Mouse (Mus musculus) midbrain, embryonic 10.5 days (tissue): Measurements from ENCODE around the gene Cacna1a. TPM values are rescaled to one million over a fixed set of nuclear protein-coding genes. Genes with fewer than 3 reads are reported as not detected.
A peak's percentile ranks its signal among the peaks of the same experiment; 100 is the strongest.

ENCODE experiments used
- DNase-seq: peaks from one replicate; pipeline ENCODE4 v3.0.0-alpha.2; 2017; ENCODE audit warnings: low spot score
- H3K27ac ChIP-seq: fragments of 300-500 bp; sonication (generic); replicated peaks from 2 replicates; pipeline ENCODE4 v1.5.1; 2016; ENCODE audit warnings: mild to moderate bottlenecking
- H3K27me3 ChIP-seq: fragments of 300-500 bp; sonication (generic); 2 replicates; pipeline ENCODE4 v1.6.1; 2016; ENCODE audit warnings: low read depth, mild to moderate bottlenecking; ENCODE audit not compliant: poor library complexity, severe bottlenecking
- H3K36me3 ChIP-seq: fragments of 300-500 bp; sonication (generic); 2 replicates; pipeline ENCODE4 v1.6.1; 2016; ENCODE audit warnings: mild to moderate bottlenecking, moderate library complexity
- H3K4me1 ChIP-seq: fragments of 300-500 bp; sonication (generic); 2 replicates; pipeline ENCODE4 v1.6.1; 2016
- H3K4me3 ChIP-seq: fragments of 300-500 bp; sonication (generic); 2 replicates; pipeline ENCODE4 v1.5.1; 2016; ENCODE audit warnings: mild to moderate bottlenecking, moderate library complexity
- H3K9me3 ChIP-seq: fragments of 300-500 bp; sonication (generic); replicated peaks from 2 replicates; pipeline ENCODE4 v1.6.1; 2016; ENCODE audit warnings: mild to moderate bottlenecking
- WGBS: fragments of 180-500 bp; shearing (Covaris S2); methylation state at CpG from one replicate; pipeline ENCODE4 v1.1.7; 2016; 5-methylcytosine and 5-hydroxymethylcytosine counted together
- polyA plus RNA-seq: library from polyadenylated mRNA; unstranded; fragments of >200 nt; fragmentation: Nextera tagmentation; extraction: Ambion mirVana; gene quantifications from 2 replicates; pipeline ENCODE4 v1.2.1, GENCODE M21; 2016

Cacna1a gene
- polyA plus RNA-seq, 1 experiment from 2014 or later, result 6.9 TPM

GRCm38 (mm10) chr8:84639162-84640009 lies 251.1 kb downstream of the Cacna1a start:
- Histone ChIP-seq H3K36me3 (no peaks in the 10 kb centered on the region), H3K27ac (peak overlapping the region; percentile 95), H3K4me3 (peak overlapping the region; percentile 69), H3K9me3 (no peaks in the 10 kb centered on the region), H3K27me3 (peaks cover 29% of the 10 kb centered on the region), H3K4me1 (peaks cover 46% of the 10 kb centered on the region)
- peak; percentile 89 for DNase-seq
- under 1% methylated on average over 106 of the region's 106 CpGs for WGBS

GRCm38 (mm10) chr8:84640010-84640588 lies 251.9 kb downstream of the Cacna1a start:
- no peak for DNase-seq
- 35% methylated on average over 9 of the region's 9 CpGs for WGBS
- H3K27ac ChIP-seq, result peak overlapping the region; percentile 95

GRCm38 (mm10) chr8:84640617-84641294 lies 252.5 kb downstream of the Cacna1a start:
- peaks cover 25% of the 10 kb centered on the region for H3K27me3 ChIP-seq
- H3K27ac ChIP-seq, result no peak overlapping the region
- peaks cover 32% of the 10 kb centered on the region for H3K4me1 ChIP-seq
- DNase-seq, result no peak
- 77% methylated on average over 7 of the region's 7 CpGs for WGBS
- H3K4me3 ChIP-seq, result no peak overlapping the region
- no peaks in the 10 kb centered on the region for H3K9me3 ChIP-seq
- no peaks in the 10 kb centered on the region for H3K36me3 ChIP-seq

More at GRCm38 (mm10) chr8:84640010-84640588, 251.9 kb downstream of the Cacna1a start:
- no peaks in the 10 kb centered on the region for H3K9me3 ChIP-seq
- H3K27me3 ChIP-seq, result peaks cover 29% of the 10 kb centered on the region
- H3K36me3 ChIP-seq, result no peaks in the 10 kb centered on the region
- peaks cover 38% of the 10 kb centered on the region for H3K4me1 ChIP-seq
- H3K4me3 ChIP-seq, result peak overlapping the region; percentile 69

GRCm38 (mm10) chr8:84641578-84642361 lies 253.5 kb downstream of the Cacna1a start:
- H3K27me3 ChIP-seq, result peaks cover 14% of the 10 kb centered on the region
- H3K36me3 ChIP-seq, result no peaks in the 10 kb centered on the region
- H3K27ac ChIP-seq, result no peak overlapping the region
- H3K4me1 ChIP-seq, result peaks cover 23% of the 10 kb centered on the region
- DNase-seq, result no peak
- 89% methylated on average over 1 of the region's 1 CpGs for WGBS
- H3K4me3 ChIP-seq, result no peak overlapping the region
- H3K9me3 ChIP-seq, result no peaks in the 10 kb centered on the region

- Histone ChIP-seq H3K27ac (no peak overlapping the region), H3K9me3 (no peaks in the 10 kb centered on the region), H3K4me1 (peaks cover 31% of the 10 kb centered on the region), H3K4me3 (no peak overlapping the region), H3K27me3 (0 out of 2 replicates have a peak, but pooled peaks cover 5% of the 10 kb centered on the region), H3K36me3 (no peaks in the 10 kb centered on the region)
- WGBS, result 83% methylated on average over 5 of the region's 5 CpGs
- DNase-seq, result no peak
Observed at GRCm38 (mm10) chr8:84643019-84643418, 254.8 kb downstream of the Cacna1a start.

- H3K4me1 ChIP-seq, result peaks cover 33% of the 10 kb centered on the region
- no peaks in the 10 kb centered on the region for H3K9me3 ChIP-seq
- H3K4me3 ChIP-seq, result peak overlapping the region; percentile 44; the same call in 1 of the 2 replicates
- DNase-seq, result no peak
- H3K27ac ChIP-seq, result peak overlapping the region; percentile 79
- no peaks in the 10 kb centered on the region for H3K36me3 ChIP-seq
- 59% methylated on average over 6 of the region's 6 CpGs for WGBS
- H3K27me3 ChIP-seq, result no peaks in the 10 kb centered on the region
Observed at GRCm38 (mm10) chr8:84646800-84647199, 258.6 kb downstream of the Cacna1a start.

GRCm38 (mm10) chr8:84647461-84647901 lies 259.2 kb downstream of the Cacna1a start:
- peaks cover 32% of the 10 kb centered on the region for H3K4me1 ChIP-seq
- H3K36me3 ChIP-seq, result no peaks in the 10 kb centered on the region
- H3K27me3 ChIP-seq, result no peaks in the 10 kb centered on the region
- H3K27ac ChIP-seq, result peak overlapping the region; percentile 79
- 4% methylated on average over 14 of the region's 14 CpGs for WGBS
- H3K9me3 ChIP-seq, result no peaks in the 10 kb centered on the region
- peak overlapping the region; percentile 44 for H3K4me3 ChIP-seq
- DNase-seq, result peak; percentile 82

- Histone ChIP-seq H3K36me3 (no peaks in the 10 kb centered on the region), H3K4me1 (peaks cover 40% of the 10 kb centered on the region), H3K9me3 (no peaks in the 10 kb centered on the region), H3K27ac (peak overlapping the region; percentile 80), H3K4me3 (no peak overlapping the region), H3K27me3 (no peaks in the 10 kb centered on the region)
- DNase-seq, result peak; percentile 24
- WGBS, result 49% methylated on average over 3 of the region's 3 CpGs
Observed at GRCm38 (mm10) chr8:84650213-84650612, 262.0 kb downstream of the Cacna1a start.

- no peak for DNase-seq
- Histone ChIP-seq H3K9me3 (no peaks in the 10 kb centered on the region), H3K36me3 (no peaks in the 10 kb centered on the region), H3K4me3 (no peak overlapping the region), H3K27me3 (no peaks in the 10 kb centered on the region), H3K27ac (no peak overlapping the region), H3K4me1 (peaks cover 57% of the 10 kb centered on the region)
- 73% methylated on average over 9 of the region's 9 CpGs for WGBS
Observed at GRCm38 (mm10) chr8:84653092-84653631, 264.9 kb downstream of the Cacna1a start.

GRCm38 (mm10) chr8:84654597-84654996 lies 266.4 kb downstream of the Cacna1a start:
- WGBS, result 47% methylated on average over 4 of the region's 4 CpGs
- Histone ChIP-seq H3K27me3 (no peaks in the 10 kb centered on the region), H3K9me3 (no peaks in the 10 kb centered on the region), H3K4me1 (peaks cover 65% of the 10 kb centered on the region), H3K36me3 (no peaks in the 10 kb centered on the region), H3K27ac (peak overlapping the region; percentile 91), H3K4me3 (peak overlapping the region; percentile 7; the same call in 1 of the 2 replicates)
- peak; percentile 44 for DNase-seq

- Histone ChIP-seq H3K27ac (peak overlapping the region; percentile 91), H3K4me3 (peak overlapping the region; percentile 56), H3K27me3 (no peaks in the 10 kb centered on the region), H3K9me3 (no peaks in the 10 kb centered on the region), H3K4me1 (peaks cover 66% of the 10 kb centered on the region), H3K36me3 (no peaks in the 10 kb centered on the region)
- WGBS, result under 1% methylated on average over 15 of the region's 15 CpGs
- peak; percentile 84 for DNase-seq
Observed at GRCm38 (mm10) chr8:84655336-84656190, 267.3 kb downstream of the Cacna1a start.
